In genomic region chr4:106996305-106997076, GRCm38 (mm10) we compare ENCODE assay signal across 8 mouse cellular contexts.
DNase-seq lines count a peak whose midpoint lies in the region; ATAC-seq and TF ChIP-seq lines count a peak whose summit lies in the region.

No protein-coding gene starts in this region.

- TF ChIP-seq CTCF in hindbrain, postnatal 0 days (IDR thresholded peaks at IDR 0.05; ENCODE audit: low read depth) = no peak
- no peak for TF ChIP-seq CTCF in thymus, adult 2 months (IDR thresholded peaks at IDR 0.05; ENCODE audit: borderline replicate concordance, control insufficient read depth, extremely low read depth, insufficient read depth, low read length, poor library complexity)
- TF ChIP-seq CTCF in gastrocnemius, adult 2 months (IDR thresholded peaks at IDR 0.05) = no peak

- peak overlapping the region; percentile 61; the same call in 1 of the 2 replicates for H3K27ac ChIP-seq in hindbrain, embryonic 13.5 days
- H3K27ac ChIP-seq in hindbrain, postnatal 0 days = no peak overlapping the region
- H3K27ac ChIP-seq in thymus, adult 2 months (ENCODE audit: control insufficient read depth, insufficient read depth, low read length) = no peak overlapping the region
- no peak overlapping the region for H3K27ac ChIP-seq in gastrocnemius, adult 2 months

- no peaks in the 10 kb centered on the region for H3K27me3 ChIP-seq in hindbrain, embryonic 13.5 days
- H3K27me3 ChIP-seq in hindbrain, postnatal 0 days (ENCODE audit: insufficient read depth, low read length) = no peaks in the 10 kb centered on the region
- H3K27me3 ChIP-seq in thymus, adult 2 months (ENCODE audit: control insufficient read depth, insufficient read depth, low read length) = no peaks in the 10 kb centered on the region

- no peaks in the 10 kb centered on the region for H3K9me3 ChIP-seq in hindbrain, embryonic 13.5 days
- H3K9me3 ChIP-seq in hindbrain, postnatal 0 days (ENCODE audit: low read length) = no peaks in the 10 kb centered on the region

- no peak overlapping the region for H3K4me2 ChIP-seq in hindbrain, embryonic 13.5 days
- no peak overlapping the region for H3K4me2 ChIP-seq in hindbrain, postnatal 0 days (ENCODE audit: low read depth, low read length)

- intact Hi-C loops in left cerebral cortex, postnatal 14 days (cut with DNase I) = no loop called here
- intact Hi-C loops in gastrocnemius, adult 2 months (cut with DNase I) = no loop called here

- DNase-seq in hindbrain, postnatal 0 days (ENCODE audit: low spot score) = no peak
- DNase-seq in urinary bladder, postnatal 36 days (ENCODE audit: low spot score in 2 of 2) = peak; percentile 21 to 41
- DNase-seq in urinary bladder, postnatal 10 days (ENCODE audit: low spot score) = no peak
- DNase-seq in left cerebral cortex, postnatal 14 days (ENCODE audit: low spot score in 2 of 2) = peak; percentile 61 to 62
- peak; percentile 71 for DNase-seq in thymus, adult 2 months
- DNase-seq in gastrocnemius, adult 2 months = no peak

- no peak overlapping the region for H3K4me3 ChIP-seq in hindbrain, embryonic 13.5 days
- H3K4me3 ChIP-seq in hindbrain, postnatal 0 days (ENCODE audit: low read length) = no peak overlapping the region
- H3K4me3 ChIP-seq in thymus, adult 2 months (ENCODE audit: control insufficient read depth, insufficient read depth, low read length) = no peak overlapping the region
- no peak overlapping the region for H3K4me3 ChIP-seq in gastrocnemius, adult 2 months

- H3K36me3 ChIP-seq in hindbrain, embryonic 13.5 days = no peaks in the 10 kb centered on the region
- no peaks in the 10 kb centered on the region for H3K36me3 ChIP-seq in hindbrain, postnatal 0 days (ENCODE audit: insufficient read depth, low read length)
- no peaks in the 10 kb centered on the region for H3K36me3 ChIP-seq in thymus, adult 2 months (ENCODE audit: control insufficient read depth, insufficient read depth, low read length)

- H3K4me1 ChIP-seq in hindbrain, embryonic 13.5 days (replicated peaks) = peaks cover 95% of the 10 kb centered on the region
- H3K4me1 ChIP-seq in hindbrain, postnatal 0 days (ENCODE audit: insufficient read depth, low read length) = peaks cover 37% of the 10 kb centered on the region
- peaks cover 22% of the 10 kb centered on the region for H3K4me1 ChIP-seq in thymus, adult 2 months (replicated peaks; ENCODE audit: control insufficient read depth, insufficient read depth, low read length)

- no peak overlapping the region for H3K9ac ChIP-seq in hindbrain, embryonic 13.5 days
- no peak overlapping the region for H3K9ac ChIP-seq in hindbrain, postnatal 0 days (replicated peaks; ENCODE audit: low read length)

- WGBS in hindbrain, embryonic 13.5 days = 43% methylated on average over 13 of the region's 13 CpGs
- 33% methylated on average over 13 of the region's 13 CpGs for WGBS in hindbrain, postnatal 0 days
- 26% methylated on average over 13 of the region's 13 CpGs for WGBS in thymus, adult 2 months

- 0 out of 2 replicates have a peak, but pooled peaks have one; percentile 9 for ATAC-seq in hindbrain, embryonic 13.5 days (ENCODE audit: low FRiP score)
- ATAC-seq in hindbrain, postnatal 0 days = no peak
- ATAC-seq in cerebellum, adult (ENCODE audit: insufficient number of reproducible peaks, low FRiP score, low TSS enrichment) = no peak

- TF ChIP-seq POLR2A in thymus, adult 2 months (IDR thresholded peaks at IDR 0.05; ENCODE audit: control insufficient read depth, extremely low read depth, insufficient read depth, low read length, poor library complexity) = no peak

Comparison
In these comparisons a context has a peak if more than half of its experiments do, and no peak if none do; other contexts are left out.
1. DNase-seq: peak in urinary bladder, postnatal 36 days (2 of 2), left cerebral cortex, postnatal 14 days (2 of 2) and thymus, adult 2 months (single experiment); none in hindbrain, postnatal 0 days (single experiment), urinary bladder, postnatal 10 days (single experiment) and gastrocnemius, adult 2 months (single experiment).